Mouse (Mus musculus) hindbrain, embryonic 10.5 days (tissue): ENCODE measurements around the gene Mpp3. TPM values are rescaled to one million over a fixed set of nuclear protein-coding genes. Genes with fewer than 3 reads are reported as not detected.

ENCODE experiments used
- DNase-seq: peaks from one replicate; pipeline ENCODE4 v3.0.0-alpha.2; 2017; ENCODE audit warnings: low spot score
- H3K27ac ChIP-seq: fragments of 300-500 bp; sonication (generic); 2 replicates; pipeline ENCODE4 v1.5.1; 2016; ENCODE audit warnings: mild to moderate bottlenecking, moderate library complexity
- H3K27me3 ChIP-seq: fragments of 300-500 bp; sonication (generic); 2 replicates; pipeline ENCODE4 v1.6.1; 2016; ENCODE audit warnings: mild to moderate bottlenecking; ENCODE audit not compliant: poor library complexity, insufficient read depth, severe bottlenecking
- H3K36me3 ChIP-seq: fragments of 300-500 bp; sonication (generic); 2 replicates; pipeline ENCODE4 v1.6.1; 2016; ENCODE audit warnings: mild to moderate bottlenecking, moderate library complexity
- H3K4me1 ChIP-seq: fragments of 300-500 bp; sonication (generic); replicated peaks from 2 replicates; pipeline ENCODE4 v1.6.1; 2016; ENCODE audit warnings: mild to moderate bottlenecking
- H3K4me3 ChIP-seq: fragments of 300-500 bp; sonication (generic); 2 replicates; pipeline ENCODE4 v1.5.1; 2016; ENCODE audit warnings: mild to moderate bottlenecking, moderate library complexity
- H3K9me3 ChIP-seq: fragments of 300-500 bp; sonication (generic); 2 replicates; pipeline ENCODE4 v1.6.1; 2016; ENCODE audit warnings: mild to moderate bottlenecking, moderate library complexity
- WGBS: fragments of 180-500 bp; shearing (Covaris S2); methylation state at CpG from one replicate; pipeline ENCODE4 v1.1.7; 2016; 5-methylcytosine and 5-hydroxymethylcytosine counted together
- polyA plus RNA-seq: library from polyadenylated mRNA; unstranded; fragments of >200 nt; fragmentation: Nextera tagmentation; extraction: Ambion mirVana; gene quantifications from 2 replicates; pipeline ENCODE4 v1.2.1, GENCODE M21; 2016

Mpp3 gene
- polyA plus RNA-seq, 1 experiment from 2014 or later: 27.4 TPM

- 76% methylated on average over 10 of the region's 10 CpGs for WGBS
- peaks cover 65% of the 10 kb centered on the region for H3K4me1 ChIP-seq
- H3K27me3 ChIP-seq: peaks cover 18% of the 10 kb centered on the region
- H3K36me3 ChIP-seq: peaks cover 6% of the 10 kb centered on the region
- H3K9me3 ChIP-seq: no peaks in the 10 kb centered on the region
- H3K27ac ChIP-seq: peak overlapping the region; percentile 14
- DNase-seq: no peak
- H3K4me3 ChIP-seq: peak overlapping the region; percentile 76
Observed at GRCm38 (mm10) chr11:101983431-101983921, 44.8 kb downstream of the Mpp3 start.

GRCm38 (mm10) chr11:101982981-101983411, 45.3 kb downstream of the Mpp3 start:
- Histone ChIP-seq H3K27me3 (peaks cover 18% of the 10 kb centered on the region), H3K36me3 (peaks cover 6% of the 10 kb centered on the region), H3K9me3 (no peaks in the 10 kb centered on the region), H3K4me3 (no peak overlapping the region), H3K4me1 (peaks cover 65% of the 10 kb centered on the region), H3K27ac (peak overlapping the region; percentile 14)
- DNase-seq: no peak
- 57% methylated on average over 6 of the region's 6 CpGs for WGBS

GRCm38 (mm10) chr11:101981850-101982249, 46.4 kb downstream of the Mpp3 start:
- H3K27me3 ChIP-seq: peaks cover 11% of the 10 kb centered on the region
- no peak overlapping the region for H3K4me3 ChIP-seq
- no peak for DNase-seq
- no peak overlapping the region for H3K27ac ChIP-seq
- H3K9me3 ChIP-seq: no peaks in the 10 kb centered on the region
- 78% methylated on average over 12 of the region's 12 CpGs for WGBS
- H3K36me3 ChIP-seq: peaks cover 6% of the 10 kb centered on the region
- peaks cover 69% of the 10 kb centered on the region for H3K4me1 ChIP-seq

- Histone ChIP-seq H3K36me3 (peaks cover 6% of the 10 kb centered on the region), H3K27me3 (peaks cover 4% of the 10 kb centered on the region; the same call in 1 of the 2 replicates), H3K4me1 (peaks cover 69% of the 10 kb centered on the region), H3K9me3 (no peaks in the 10 kb centered on the region), H3K4me3 (no peak overlapping the region), H3K27ac (0 out of 2 replicates have a peak overlapping the region, but pooled peaks have one; percentile 19)
- 72% methylated on average over 9 of the region's 9 CpGs for WGBS
- no peak for DNase-seq
Observed at GRCm38 (mm10) chr11:101980603-101981157, 47.6 kb downstream of the Mpp3 start.

GRCm38 (mm10) chr11:101979140-101979539, 49.1 kb downstream of the Mpp3 start:
- Histone ChIP-seq H3K27me3 (no peaks in the 10 kb centered on the region; the same call in 1 of the 2 replicates), H3K36me3 (peaks cover 6% of the 10 kb centered on the region), H3K27ac (no peak overlapping the region), H3K9me3 (no peaks in the 10 kb centered on the region), H3K4me1 (peaks cover 63% of the 10 kb centered on the region), H3K4me3 (no peak overlapping the region)
- 89% methylated on average over 5 of the region's 5 CpGs for WGBS
- no peak for DNase-seq

- 93% methylated on average over 7 of the region's 7 CpGs for WGBS
- H3K4me1 ChIP-seq: peaks cover 43% of the 10 kb centered on the region
- no peak overlapping the region for H3K4me3 ChIP-seq
- no peak for DNase-seq
- H3K27me3 ChIP-seq: no peaks in the 10 kb centered on the region
- H3K9me3 ChIP-seq: no peaks in the 10 kb centered on the region
- no peak overlapping the region for H3K27ac ChIP-seq
- peaks cover 6% of the 10 kb centered on the region for H3K36me3 ChIP-seq
Observed at GRCm38 (mm10) chr11:101976949-101977348, 51.3 kb downstream of the Mpp3 start.

- WGBS: 52% methylated on average over 9 of the region's 9 CpGs
- no peak for DNase-seq
- Histone ChIP-seq H3K4me1 (peaks cover 30% of the 10 kb centered on the region), H3K36me3 (no peaks in the 10 kb centered on the region), H3K27ac (no peak overlapping the region), H3K27me3 (peaks cover 2% of the 10 kb centered on the region; the same call in 1 of the 2 replicates), H3K9me3 (no peaks in the 10 kb centered on the region), H3K4me3 (no peak overlapping the region)
Observed at GRCm38 (mm10) chr11:101974923-101975322, 53.3 kb downstream of the Mpp3 start.

- no peaks in the 10 kb centered on the region for H3K9me3 ChIP-seq
- no peak overlapping the region for H3K27ac ChIP-seq
- no peak for DNase-seq
- peaks cover 26% of the 10 kb centered on the region for H3K4me1 ChIP-seq
- H3K27me3 ChIP-seq: peaks cover 4% of the 10 kb centered on the region; the same call in 1 of the 2 replicates
- no peaks in the 10 kb centered on the region for H3K36me3 ChIP-seq
- no peak overlapping the region for H3K4me3 ChIP-seq
- WGBS: 49% methylated on average over 6 of the region's 6 CpGs
Observed at GRCm38 (mm10) chr11:101974181-101974580, 54.1 kb downstream of the Mpp3 start.

GRCm38 (mm10) chr11:101973496-101973895, 54.8 kb downstream of the Mpp3 start:
- Histone ChIP-seq H3K9me3 (no peaks in the 10 kb centered on the region), H3K4me1 (peaks cover 24% of the 10 kb centered on the region), H3K4me3 (no peak overlapping the region), H3K27ac (no peak overlapping the region), H3K27me3 (peaks cover 4% of the 10 kb centered on the region; the same call in 1 of the 2 replicates), H3K36me3 (no peaks in the 10 kb centered on the region)
- DNase-seq: no peak
- WGBS: 84% methylated on average over 9 of the region's 9 CpGs

GRCm38 (mm10) chr11:101972651-101973050, 55.6 kb downstream of the Mpp3 start:
- 90% methylated on average over 5 of the region's 5 CpGs for WGBS

GRCm38 (mm10) chr11:101972097-101972496, 56.2 kb downstream of the Mpp3 start:
- H3K27ac ChIP-seq: no peak overlapping the region
- DNase-seq: no peak
- 78% methylated on average over 3 of the region's 3 CpGs for WGBS
- H3K9me3 ChIP-seq: no peaks in the 10 kb centered on the region
- H3K36me3 ChIP-seq: no peaks in the 10 kb centered on the region
- H3K4me3 ChIP-seq: no peak overlapping the region
- peaks cover 24% of the 10 kb centered on the region for H3K4me1 ChIP-seq
- H3K27me3 ChIP-seq: peaks cover 16% of the 10 kb centered on the region

More at GRCm38 (mm10) chr11:101972651-101973050, 55.6 kb downstream of the Mpp3 start:
- Histone ChIP-seq H3K4me3 (no peak overlapping the region), H3K27me3 (peaks cover 11% of the 10 kb centered on the region), H3K4me1 (peaks cover 24% of the 10 kb centered on the region), H3K9me3 (no peaks in the 10 kb centered on the region), H3K27ac (no peak overlapping the region), H3K36me3 (no peaks in the 10 kb centered on the region)
- DNase-seq: no peak

- peaks cover 23% of the 10 kb centered on the region for H3K27me3 ChIP-seq
- 43% methylated on average over 3 of the region's 3 CpGs for WGBS
- DNase-seq: no peak
- no peaks in the 10 kb centered on the region for H3K36me3 ChIP-seq
- peaks cover 30% of the 10 kb centered on the region for H3K4me1 ChIP-seq
- H3K9me3 ChIP-seq: no peaks in the 10 kb centered on the region
- no peak overlapping the region for H3K27ac ChIP-seq
- H3K4me3 ChIP-seq: no peak overlapping the region
Observed at GRCm38 (mm10) chr11:101971410-101971809, 56.9 kb downstream of the Mpp3 start.

GRCm38 (mm10) chr11:101969835-101970234, 58.4 kb downstream of the Mpp3 start:
- H3K36me3 ChIP-seq: no peaks in the 10 kb centered on the region
- no peak overlapping the region for H3K4me3 ChIP-seq
- H3K27me3 ChIP-seq: peaks cover 39% of the 10 kb centered on the region
- no peak overlapping the region for H3K27ac ChIP-seq
- 79% methylated on average over 13 of the region's 13 CpGs for whole genome bisulfite sequencing
- no peaks in the 10 kb centered on the region for H3K9me3 ChIP-seq
- DNase-seq: no peak
- H3K4me1 ChIP-seq: peaks cover 46% of the 10 kb centered on the region
